In genomic region chrX:48341141-48341540, GRCm38 (mm10) we compare ENCODE assay signal across 8 mouse cellular contexts. TPM values are rescaled to one million over a fixed set of nuclear protein-coding genes. Genes with fewer than 3 reads are reported as not detected.
DNase-seq lines count a peak whose midpoint lies in the region; ATAC-seq lines count a peak whose summit lies in the region.

Gene Bcorl1, plus strand, starts transcription at chrX:48341358.

- H3K4me2 ChIP-seq in midbrain, embryonic 16.5 days (ENCODE audit: low read length), result peak within 1 kb of the TSS; percentile 70

- no peaks in the 10 kb centered on the region for H3K27me3 ChIP-seq in midbrain, embryonic 16.5 days (ENCODE audit: control insufficient read depth, insufficient read depth, low read depth, low read length)

- WGBS in midbrain, embryonic 16.5 days, result 14% methylated on average over 15 of the region's 33 CpGs

- H3K9ac ChIP-seq in midbrain, embryonic 16.5 days (ENCODE audit: low read depth, low read length), result peak within 1 kb of the TSS; percentile 48; the same call in 1 of the 2 replicates

- no peaks in the 10 kb centered on the region for H3K36me3 ChIP-seq in midbrain, embryonic 16.5 days (ENCODE audit: control insufficient read depth, insufficient read depth, low read length)

- peak; percentile 13 to 19 for DNase-seq in thymus, adult 18-20 months
- DNase-seq in thymus, postnatal 4 days, result no peak
- peak; percentile 46 for DNase-seq in embryo, embryonic 10.5 days (ENCODE audit: low spot score)
- DNase-seq in heart, adult 8-10 months (ENCODE audit: low spot score), result peak; percentile 17
- DNase-seq in kidney, adult 8-10 months, result peak; percentile 33 to 38
- peak; percentile 64 for DNase-seq in liver
- peak; percentile 31 to 49 for DNase-seq in thymus, postnatal 36 days

- ATAC-seq in midbrain, embryonic 16.5 days, result no peak

- peak within 1 kb of the TSS; percentile 46 for H3K4me3 ChIP-seq in midbrain, embryonic 16.5 days (ENCODE audit: low read depth, low read length)

- H3K9me3 ChIP-seq in midbrain, embryonic 16.5 days (replicated peaks; ENCODE audit: control insufficient read depth, low read length, poor library complexity, severe bottlenecking), result no peaks in the 10 kb centered on the region

- no peak within 1 kb of the TSS for H3K27ac ChIP-seq in midbrain, embryonic 16.5 days (ENCODE audit: low read length)

- H3K4me1 ChIP-seq in midbrain, embryonic 16.5 days (ENCODE audit: control insufficient read depth, insufficient read depth, low read length), result peaks cover 2% of the 10 kb centered on the region; the same call in 1 of the 2 replicates

RNA-seq across cellular contexts. Expression of gene Bcorl1, which starts in this region (rescaled TPM):
- total RNA-seq in heart, adult 8-10 months (2022), result 1 to 10 TPM; 4.9 to 6.1 (median 5.5) TPM
- 6.7 and 8.6 TPM in 2 replicates for polyA plus RNA-seq in midbrain, embryonic 16.5 days (2015; fragmentation: Nextera tagmentation; extraction: Ambion mirVana)
